Comparison of ENCODE assay signal across 12 mouse cellular contexts in the genomic region with DNA sequence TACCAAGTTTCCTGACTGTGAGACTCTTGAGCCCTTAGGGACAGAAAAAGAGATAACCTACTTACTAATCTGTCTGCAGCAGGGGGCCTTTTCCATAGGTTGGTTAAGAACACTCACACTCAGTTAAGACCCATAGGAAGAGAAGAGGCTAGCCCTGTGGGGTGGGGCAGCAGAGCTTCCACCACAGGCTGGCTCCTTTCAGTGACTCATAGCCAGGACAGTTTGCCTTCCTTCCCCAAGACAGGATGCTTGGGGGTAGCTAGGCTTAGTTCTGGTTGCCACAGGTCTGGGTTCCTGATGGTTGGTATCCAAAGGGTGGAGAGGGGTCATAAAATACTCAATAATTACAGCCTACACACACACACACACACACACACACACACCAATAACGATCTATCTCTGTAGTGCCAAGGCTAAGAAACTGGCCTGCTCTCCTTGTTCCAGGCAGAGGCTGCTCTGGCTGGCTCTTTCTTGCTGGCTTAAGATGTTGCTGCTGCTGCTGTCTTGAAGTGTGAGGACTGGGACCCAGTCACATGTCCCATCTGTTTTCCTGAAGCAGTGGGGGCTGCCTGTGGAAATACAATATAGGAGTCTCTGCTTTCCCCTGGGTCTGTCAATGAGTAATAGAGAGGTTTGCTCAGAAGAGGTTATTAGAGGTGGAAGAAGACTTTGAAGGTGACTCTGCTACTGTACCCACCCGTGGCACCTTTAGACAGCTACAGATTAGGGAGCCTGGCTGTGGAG. TPM values are rescaled to one million over a fixed set of nuclear protein-coding genes. Genes with fewer than 3 reads are reported as not detected.
DNase-seq lines count a peak whose midpoint lies in the region; ATAC-seq and TF ChIP-seq lines count a peak whose summit lies in the region.
"Had no signal": no experiment of that assay in that cellular context is flagged by ENCODE, and none has a peak within 500 bp of the region (broad histone marks: within the 10 kb centered on the region; RNA-seq: fewer than 3 reads in every experiment).

No protein-coding gene starts in this region.

- ATAC-seq in kidney, embryonic 16.5 days (ENCODE audit: low FRiP score, low TSS enrichment): peak; percentile 74

- peaks cover 27% of the 10 kb centered on the region for H3K36me3 ChIP-seq in kidney, embryonic 16.5 days (ENCODE audit: insufficient read depth, low read length)
- peaks cover 5% of the 10 kb centered on the region for H3K36me3 ChIP-seq in myocyte (ENCODE audit: control insufficient read depth, insufficient read depth)

- no peaks in the 10 kb centered on the region for H3K9me3 ChIP-seq in kidney, embryonic 16.5 days (ENCODE audit: low read length)
- H3K9me3 ChIP-seq: heart, embryonic 10.5 days had no signal

- DNase-seq in kidney, adult 11 months: peak; percentile 42
- no peak for DNase-seq in kidney, adult 8-10 months
- peak; percentile 28 for DNase-seq in NIH3T3 (ENCODE audit: low read depth)
- no peak for DNase-seq in urinary bladder, postnatal 14 days (ENCODE audit: low spot score)
- no peak for DNase-seq in B cell, adult 2 months
- no peak for DNase-seq in frontal cortex, postnatal 14 days (ENCODE audit: low spot score in 2 of 2)
- DNase-seq: cerebellum, adult 2 months; heart, postnatal 4 days; right cerebral cortex, postnatal 4 days had no signal

- no peak overlapping the region for H3K9ac ChIP-seq in kidney, embryonic 16.5 days (replicated peaks; ENCODE audit: low read length)

- H3ac ChIP-seq in myocyte (ENCODE audit: control insufficient read depth, insufficient read length): no peak overlapping the region

- WGBS in kidney, embryonic 16.5 days: 31% methylated on average over 2 of the region's 2 CpGs

- TF ChIP-seq POLR2A in myocyte (IDR thresholded peaks at IDR 0.05; ENCODE audit: insufficient read length, low read depth): no peak

- H3K27ac ChIP-seq in kidney, embryonic 16.5 days (ENCODE audit: low read length): peak overlapping the region; percentile 91
- H3K27ac ChIP-seq: heart, embryonic 10.5 days had no signal

- 0 out of 2 replicates have a peak overlapping the region, but pooled peaks have one; percentile 5 for H3K4me2 ChIP-seq in kidney, embryonic 16.5 days (replicated peaks; ENCODE audit: low read depth, low read length)
- no peak overlapping the region for H3K4me2 ChIP-seq in myocyte (ENCODE audit: low read depth)

- H3K27me3 ChIP-seq in kidney, embryonic 16.5 days (ENCODE audit: insufficient read depth, low read length): no peaks in the 10 kb centered on the region
- no peaks in the 10 kb centered on the region for H3K27me3 ChIP-seq in myocyte (ENCODE audit: control insufficient read depth, insufficient read depth, insufficient read length)

- H3K4me1 ChIP-seq in kidney, embryonic 16.5 days (ENCODE audit: insufficient read depth, low read length): peaks cover 16% of the 10 kb centered on the region

- H3K4me3 ChIP-seq in kidney, embryonic 16.5 days (ENCODE audit: low read length): no peak overlapping the region
- no peak overlapping the region for H3K4me3 ChIP-seq in myocyte
- H3K4me3 ChIP-seq: heart, embryonic 10.5 days had no signal

- H3K79me2 ChIP-seq in myocyte (ENCODE audit: control insufficient read depth, insufficient read depth): no peaks in the 10 kb centered on the region

TF ChIP-seq in myocyte, 11 proteins besides CTCF, POLR2A, EP300 and RAD21:
- TF ChIP-seq SRF (IDR thresholded peaks at IDR 0.05; ENCODE audit: control insufficient read depth, insufficient read length, low read depth) (no peak), POLR2AphosphoS2 (IDR thresholded peaks at IDR 0.05; ENCODE audit: insufficient read length, low read depth) (peak; percentile 56)
TF ChIP-seq in myocyte: peak in this region for 1.

RNA-seq across cellular contexts. Expression of a gene that starts 14.3 kb away (rescaled TPM):
- polyA plus RNA-seq in kidney, embryonic 16.5 days (2015; fragmentation: Nextera tagmentation; extraction: Ambion mirVana): 83.5 and 92.1 TPM in 2 replicates
- polyA plus RNA-seq in myocyte (2012; fragmentation: generic; extraction: Trizol): 32.2 TPM

Comparison
In these comparisons a context has a peak if more than half of its experiments do, and no peak if none do; other contexts are left out.
1. DNase-seq: peak in kidney, adult 11 months (single experiment) and NIH3T3 (single experiment); none in kidney, adult 8-10 months (0 of 2), urinary bladder, postnatal 14 days (single experiment), B cell, adult 2 months (0 of 2) and frontal cortex, postnatal 14 days (0 of 2).